Mouse (Mus musculus) frontal cortex, postnatal 14 days (tissue): ENCODE measurements around the gene Tox2.
A peak's percentile ranks its signal among the peaks of the same experiment; 100 is the strongest.

Experiments used
- DNase-seq, 2 experiments: peaks; one replicate each; pipeline ENCODE4 v3.0.0; 2022; ENCODE audit warnings: low spot score in 2 of 2

Tox2 gene

DNA sequence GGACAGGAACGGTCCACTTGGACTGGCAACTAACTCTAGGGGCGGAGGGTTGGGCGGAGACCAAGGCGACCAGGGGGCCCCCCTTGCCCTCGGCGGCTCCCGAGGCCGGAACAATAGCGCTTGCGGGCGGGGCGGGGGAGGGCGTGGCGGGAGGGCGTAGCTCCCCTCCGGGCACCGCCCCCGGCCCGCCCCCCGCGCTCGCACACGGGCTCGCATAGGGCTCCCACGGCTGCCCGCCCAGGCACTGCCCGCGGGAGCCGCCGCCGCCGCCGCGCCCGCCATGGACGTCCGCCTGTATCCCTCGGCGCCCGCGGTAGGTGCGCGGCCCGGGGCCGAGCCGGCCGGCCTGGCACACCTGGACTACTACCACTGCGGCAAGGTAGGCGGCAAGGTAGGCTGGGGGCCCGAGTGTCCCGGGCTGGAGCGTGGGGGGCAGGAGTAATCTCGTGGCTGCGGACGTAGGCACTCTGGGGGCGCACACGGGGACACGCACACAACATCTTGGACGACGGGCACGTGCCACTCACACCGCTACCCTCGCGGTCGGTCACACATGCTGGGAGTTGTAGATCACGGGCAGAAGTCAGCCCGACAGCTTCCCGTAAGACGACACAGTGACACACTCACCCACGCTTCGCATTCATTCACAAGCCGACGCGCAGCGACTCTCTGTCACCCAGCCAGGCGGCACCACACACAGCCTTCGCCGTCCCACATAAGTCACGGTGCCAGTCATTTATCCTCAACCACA is at the start of gene Tox2:
Gene Tox2 (plus strand): TSS at position 242 of the 751 bp plus-strand sequence.
- peak; percentile 46 to 59 for DNase-seq

DNA sequence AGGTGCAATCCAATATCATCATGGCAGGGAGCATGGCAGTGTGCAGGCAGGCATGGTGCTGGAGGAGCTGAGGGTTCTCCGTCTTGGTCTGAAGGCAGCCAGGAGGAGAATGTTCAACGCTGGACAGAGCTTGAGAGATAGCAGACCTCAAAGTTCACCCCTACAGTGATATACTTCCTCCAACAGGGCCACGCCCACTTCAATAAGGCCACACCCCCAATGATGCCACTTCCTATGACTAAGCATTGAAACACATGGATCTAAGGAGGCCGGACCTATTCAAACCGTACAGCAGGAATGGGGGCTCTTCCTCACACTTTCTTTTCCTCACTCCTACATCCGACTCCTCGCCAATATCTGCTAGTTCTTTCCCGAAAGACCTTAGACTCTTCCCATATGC is 48.3 kb upstream of the Tox2 start:
- DNase-seq = no peak

DNA sequence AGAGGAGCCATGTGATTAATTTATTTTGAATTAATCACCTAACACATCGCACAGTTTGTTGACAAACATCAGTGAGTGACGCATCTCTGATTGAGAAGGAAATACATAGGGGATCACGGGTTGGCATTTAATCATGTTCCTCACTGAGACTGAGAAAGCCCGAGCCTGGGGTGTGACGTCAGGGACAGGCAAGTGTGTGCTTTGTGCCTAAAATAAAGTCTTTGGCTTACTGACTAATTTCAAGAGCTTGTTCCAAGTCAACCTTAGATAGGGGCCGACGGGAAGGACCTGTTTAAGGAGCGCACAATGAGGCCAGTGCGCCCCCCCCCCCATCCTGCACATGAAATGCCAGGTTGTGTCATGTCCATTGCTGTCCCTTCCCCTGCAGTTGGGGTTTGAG is 43.9 kb upstream of the Tox2 start:
- no peak for DNase-seq

DNA sequence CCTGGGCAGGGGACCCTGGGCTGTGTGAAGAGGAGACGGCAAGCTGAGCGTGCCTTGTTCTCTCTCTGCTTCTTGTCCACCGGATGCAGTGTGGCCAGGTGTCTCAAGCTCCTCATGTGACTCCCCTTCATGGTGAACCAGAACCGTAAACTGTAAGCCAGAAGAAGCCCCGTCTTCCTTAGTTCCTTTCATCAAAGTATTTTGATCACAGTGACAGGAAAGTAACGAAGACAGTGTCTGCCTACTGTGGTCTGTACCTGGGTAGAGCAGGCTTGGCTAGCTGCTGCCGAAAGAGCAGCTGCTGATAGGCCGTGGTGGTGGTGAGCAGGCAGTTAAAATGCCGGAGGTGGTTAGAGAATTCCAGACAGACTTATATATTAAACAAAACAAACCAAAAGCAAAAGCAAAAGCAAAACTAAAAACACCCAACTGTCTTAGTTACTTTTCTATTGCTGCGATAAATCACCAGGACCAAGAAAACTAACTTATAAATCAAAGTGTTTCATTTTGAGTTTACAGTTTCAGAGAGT is 38.4 kb upstream of the Tox2 start:
- no peak for DNase-seq

DNA sequence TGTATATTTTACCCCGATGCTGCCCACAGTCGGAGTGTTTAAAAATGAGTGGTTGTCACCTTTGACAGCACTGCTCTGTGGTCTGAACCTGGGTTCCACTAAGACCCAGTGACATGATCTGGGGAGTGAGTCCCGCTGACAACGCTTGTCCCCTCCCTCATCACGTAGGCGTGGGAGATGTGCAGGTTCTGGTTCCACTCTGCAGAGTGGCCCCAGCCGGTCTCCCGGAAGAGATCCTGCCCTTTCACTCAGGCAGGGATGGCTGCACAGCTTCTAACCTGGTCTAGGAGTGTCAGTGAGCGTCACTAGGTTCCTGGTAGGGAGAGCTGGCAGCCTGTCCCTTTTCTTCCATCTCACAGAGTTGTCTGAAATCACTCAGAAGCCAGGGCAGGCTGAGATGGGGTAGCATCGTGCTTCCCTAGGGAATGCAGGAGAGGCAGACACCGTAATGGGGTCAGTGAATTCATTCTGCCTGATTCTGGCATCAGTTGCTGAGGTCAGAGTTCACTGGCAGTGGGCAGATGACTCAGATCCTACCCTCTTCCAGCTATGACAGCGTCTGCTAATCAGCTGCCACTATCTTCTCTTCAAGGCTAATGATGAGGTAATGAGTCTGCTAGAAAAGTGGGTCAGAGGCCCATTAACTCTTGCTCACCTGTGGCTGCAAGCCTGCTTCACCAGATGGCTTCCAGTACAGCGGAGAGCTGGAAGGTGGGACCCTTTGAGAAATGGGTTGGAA is 36.7 kb upstream of the Tox2 start:
- DNase-seq = no peak

DNA sequence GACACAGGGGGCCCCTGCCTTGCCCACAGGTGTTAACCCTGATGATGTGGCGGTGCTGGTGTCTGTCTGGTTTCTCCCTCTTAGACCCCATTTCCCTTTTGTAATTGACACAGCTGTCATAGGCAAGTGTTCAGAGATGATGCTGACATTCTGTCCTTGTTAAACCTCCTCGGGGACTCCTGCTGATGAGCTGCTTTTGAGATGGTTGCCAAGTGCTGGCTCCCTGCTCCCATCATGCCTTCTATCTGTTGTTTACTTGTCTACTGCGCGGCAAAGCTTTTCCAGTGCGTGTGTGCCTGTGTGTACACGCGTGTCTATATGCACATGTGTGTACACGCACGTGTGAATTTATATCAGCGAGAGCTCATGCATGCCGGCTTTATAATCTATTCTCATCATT is 31.0 kb upstream of the Tox2 start:
- DNase-seq = no peak

DNA sequence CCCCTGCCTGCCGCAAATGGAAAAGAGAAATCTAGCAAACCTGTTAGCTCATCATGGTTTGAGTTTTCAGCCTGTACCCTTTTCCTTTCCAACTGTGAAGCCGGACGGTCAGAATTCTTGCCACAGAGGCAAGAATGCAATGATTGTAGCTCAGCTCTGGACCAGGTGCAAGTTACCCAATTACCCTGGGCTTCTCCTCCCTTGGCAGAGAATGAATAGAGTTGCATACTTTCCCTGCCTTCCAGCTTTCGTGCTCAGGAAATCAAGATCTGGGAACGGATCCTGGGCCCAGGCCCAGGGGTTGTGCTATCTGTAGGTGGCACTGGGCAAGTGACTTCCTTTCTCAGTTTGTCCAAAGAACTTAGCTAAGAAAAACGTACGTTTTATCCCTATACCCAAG is 28.9 kb upstream of the Tox2 start:
- DNase-seq = no peak

DNA sequence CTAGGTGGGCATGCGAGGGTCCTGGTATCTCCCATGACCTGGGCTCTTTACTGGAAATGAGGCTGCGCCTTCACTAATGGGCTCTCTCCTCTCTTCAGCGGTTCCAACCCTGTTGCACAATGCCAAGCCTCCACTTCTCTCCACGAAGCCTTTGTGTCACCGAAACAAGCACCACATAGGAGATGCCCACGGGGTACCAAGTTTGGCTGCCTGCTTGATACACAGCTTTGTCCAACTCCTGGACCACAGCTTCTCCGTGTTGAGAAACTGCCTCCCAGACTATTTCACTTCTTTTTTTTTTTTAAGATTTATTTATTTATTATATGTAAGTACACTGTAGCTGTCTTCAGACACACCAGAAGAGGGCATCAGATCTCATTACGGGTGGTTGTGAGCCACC is 27.1 kb upstream of the Tox2 start:
- no peak for DNase-seq

DNA sequence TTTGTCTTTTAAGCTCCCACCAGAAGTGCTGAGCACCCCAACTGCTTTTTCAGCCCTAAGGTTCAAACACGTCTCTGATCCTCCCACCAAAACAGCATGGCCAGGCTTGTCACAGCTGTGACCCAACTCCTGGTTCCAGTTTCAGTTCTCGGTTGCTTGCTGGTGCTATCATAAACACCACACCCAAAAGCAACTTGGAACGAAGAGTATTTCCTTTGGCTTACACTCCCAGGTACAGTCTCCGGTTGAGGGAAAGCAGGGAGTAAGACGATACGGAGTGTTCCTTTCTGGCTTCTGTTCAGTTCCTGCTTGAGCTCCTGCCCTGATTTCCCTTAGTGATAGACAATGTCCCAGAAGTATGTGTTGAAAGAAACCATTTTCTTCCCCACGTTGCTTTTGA is 26.4 kb upstream of the Tox2 start:
- no peak for DNase-seq

DNA sequence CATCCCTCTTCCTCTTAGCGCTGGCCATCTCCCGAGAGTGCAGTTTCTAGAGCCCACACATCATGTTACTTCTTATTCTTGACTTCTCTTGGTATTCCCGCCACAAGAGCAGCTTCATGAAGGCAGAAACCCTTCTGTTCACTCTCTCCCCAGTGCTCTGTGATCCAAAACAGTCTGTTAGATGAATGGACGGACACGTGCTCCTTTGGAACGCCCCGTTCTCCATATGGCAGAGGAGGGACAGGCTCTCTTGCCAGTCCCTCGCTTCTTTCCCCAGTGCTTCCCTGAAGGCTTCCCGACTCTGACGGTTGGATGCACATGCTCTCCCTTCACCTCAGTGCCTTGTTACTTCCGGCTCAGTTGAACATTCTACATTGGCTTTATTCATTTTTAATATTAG is 15.4 kb upstream of the Tox2 start:
- no peak for DNase-seq

DNA sequence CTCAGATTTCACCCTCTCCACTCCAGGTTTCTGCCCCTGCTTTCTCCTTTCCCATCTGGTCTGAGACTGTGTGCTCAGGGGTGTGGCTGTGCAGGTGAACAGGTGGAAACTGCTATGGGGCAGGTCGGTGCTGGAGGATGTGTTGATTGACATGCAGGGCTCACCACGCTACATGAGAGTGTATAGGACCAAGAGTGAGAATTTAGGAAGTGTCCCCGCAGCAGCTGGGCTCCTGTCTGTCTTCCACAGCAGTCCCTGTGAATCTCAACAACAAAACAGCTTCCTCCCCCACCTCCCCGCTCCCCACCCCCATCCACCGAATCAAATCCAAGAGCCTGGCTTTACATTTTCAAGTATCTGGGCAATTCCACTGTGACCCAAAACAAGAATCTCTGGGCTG is 13.3 kb upstream of the Tox2 start:
- no peak for DNase-seq

DNA sequence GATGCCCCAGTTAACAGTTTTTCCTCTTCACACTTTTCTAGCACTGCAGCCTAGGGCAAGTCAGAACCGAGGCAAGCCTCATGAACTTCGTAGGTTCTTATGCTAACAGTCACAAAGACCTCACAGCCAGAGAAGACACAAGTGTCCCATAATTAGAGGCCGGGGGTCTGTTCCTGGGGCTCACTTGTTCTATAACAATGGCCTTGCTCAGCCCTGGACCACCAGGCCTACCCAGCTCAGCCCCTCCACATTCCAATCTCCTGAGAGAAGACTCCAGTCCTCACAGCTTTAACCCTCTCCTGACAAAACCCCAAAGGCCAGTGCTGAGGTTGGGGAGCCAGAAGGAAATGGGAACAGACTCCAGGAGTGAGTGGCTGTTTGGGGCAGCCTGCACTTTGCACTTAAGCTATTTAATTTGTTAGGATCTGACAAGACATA is 12.9 kb upstream of the Tox2 start:
- no peak for DNase-seq

DNA sequence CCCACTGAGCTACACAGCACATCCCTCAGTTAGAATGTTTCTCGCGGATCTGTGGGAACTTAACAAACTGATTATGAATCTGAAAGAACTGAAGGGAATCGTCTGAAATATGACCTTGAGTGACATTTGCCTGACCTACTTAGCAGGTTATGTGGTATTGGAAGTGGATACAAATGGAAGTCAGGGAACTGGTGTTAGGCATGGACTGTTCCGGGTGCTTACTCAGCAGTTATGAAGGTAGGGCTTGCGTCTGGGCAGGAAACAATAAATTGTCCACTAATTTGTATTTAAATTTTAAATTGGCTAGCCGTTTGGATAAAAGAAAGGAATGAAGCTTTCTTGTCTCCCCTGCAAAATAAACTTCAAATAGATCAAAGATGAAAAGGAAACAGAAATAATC is 10.4 kb upstream of the Tox2 start:
- DNase-seq = no peak

DNA sequence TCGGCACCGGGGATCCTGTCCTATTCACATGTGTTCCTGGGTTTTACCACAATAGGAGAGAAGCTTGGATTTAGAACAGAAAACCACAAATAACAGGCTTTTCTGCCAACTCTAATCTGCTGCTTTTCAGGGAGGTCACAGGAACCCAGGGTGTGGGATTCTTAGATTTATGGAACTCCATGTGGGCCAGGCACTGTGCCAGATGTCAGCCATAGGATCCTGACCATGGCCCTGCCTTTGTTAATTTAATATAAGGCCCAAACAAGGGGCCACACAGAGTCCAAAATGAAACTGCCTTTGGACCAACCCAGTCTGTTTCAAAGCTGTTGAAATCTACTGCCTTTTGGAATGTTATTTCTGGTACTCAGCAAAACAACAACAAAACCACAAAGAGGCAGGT is 8.9 kb upstream of the Tox2 start:
- no peak for DNase-seq

DNA sequence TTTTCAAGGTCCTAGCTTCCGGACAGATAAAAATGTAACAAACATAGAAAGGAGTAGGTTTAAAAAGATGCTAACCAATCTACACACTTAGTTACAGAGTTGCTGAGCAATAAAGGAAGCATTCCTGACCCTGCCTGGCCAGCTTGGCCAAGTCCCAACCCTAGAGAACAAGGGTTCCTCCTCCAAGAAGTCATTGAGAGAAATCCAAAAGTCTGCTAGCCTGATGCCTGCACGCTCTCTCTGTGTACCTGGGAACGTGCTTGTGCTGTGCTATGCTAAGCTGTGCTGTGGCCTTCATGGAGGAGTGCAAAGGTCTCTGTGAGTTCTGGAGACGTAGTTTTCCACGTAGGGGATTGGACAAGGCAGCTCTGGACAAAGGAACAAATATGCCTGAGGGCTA is 8.4 kb upstream of the Tox2 start:
- no peak for DNase-seq

DNA sequence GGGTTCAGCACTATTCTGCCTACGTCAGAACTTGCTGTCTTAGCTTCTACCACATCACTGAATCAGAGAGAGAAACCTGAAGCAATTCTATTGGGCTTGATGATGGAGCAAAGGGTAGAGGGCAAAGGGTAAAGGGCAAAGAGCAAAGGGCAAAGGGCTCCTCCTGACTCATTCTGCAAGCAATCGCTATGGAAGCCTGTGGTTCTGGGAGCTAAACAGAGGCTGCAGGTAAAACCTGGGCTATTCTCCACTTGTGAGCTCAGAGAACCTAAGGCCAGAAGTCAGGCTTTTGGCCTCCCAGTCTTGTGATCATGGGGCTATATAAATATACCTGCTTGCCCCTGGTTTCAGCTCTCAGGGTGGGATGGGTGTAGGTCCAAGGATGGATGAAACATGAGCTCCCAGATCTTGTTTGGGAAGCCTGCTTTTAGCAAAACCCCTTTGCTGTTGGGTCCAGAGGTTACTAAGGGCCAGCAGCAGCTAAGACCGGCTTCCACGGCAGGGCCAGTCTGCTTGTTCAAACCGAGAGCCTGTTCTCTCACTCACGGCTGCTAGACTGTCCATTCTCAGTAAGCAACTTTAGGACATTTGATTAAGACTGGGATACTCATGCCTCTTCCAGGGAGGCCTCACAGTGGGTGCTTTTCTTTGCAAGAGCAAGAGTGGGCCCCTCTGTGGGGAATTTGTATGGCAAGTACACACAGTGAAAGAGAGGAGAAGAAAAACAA is 7.7 kb upstream of the Tox2 start:
- DNase-seq = no peak

DNA sequence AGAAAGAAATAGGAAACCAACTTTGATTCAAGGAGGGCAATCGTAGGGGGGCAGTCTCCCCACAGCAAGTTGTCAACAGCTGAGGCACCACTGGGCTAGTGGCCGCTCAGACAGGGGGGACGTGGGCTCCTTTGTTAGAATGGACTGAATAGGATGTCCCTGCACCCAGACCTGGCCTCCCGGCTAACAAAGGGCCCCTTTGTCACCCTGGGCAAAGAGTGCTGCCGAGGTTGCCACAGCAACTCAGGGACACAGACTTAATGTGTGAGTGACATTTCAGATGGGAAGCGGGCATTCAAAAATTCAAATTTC is 7.1 kb upstream of the Tox2 start:
- no peak for DNase-seq

DNA sequence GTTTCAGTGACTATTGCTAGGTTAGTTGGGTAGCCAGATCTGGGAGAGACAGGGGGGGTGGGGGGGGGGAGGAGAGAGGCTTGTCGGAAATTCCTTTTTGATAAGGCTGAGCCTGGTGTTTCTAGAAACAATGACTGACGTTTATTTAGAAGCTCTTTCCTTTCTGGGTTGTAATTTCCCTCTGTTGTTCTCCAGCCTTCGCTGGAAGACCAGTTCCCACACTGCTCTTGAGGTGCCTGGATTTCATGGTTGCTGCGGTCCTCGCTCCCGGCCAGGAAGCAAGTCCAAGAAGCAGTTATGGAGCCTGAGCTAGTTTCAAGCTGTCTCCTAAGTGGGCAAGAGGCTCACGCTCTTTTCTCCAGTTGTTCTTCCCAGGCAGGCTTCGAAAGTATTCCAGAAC is 1.0 kb upstream of the Tox2 start:
- DNase-seq = no peak

DNA sequence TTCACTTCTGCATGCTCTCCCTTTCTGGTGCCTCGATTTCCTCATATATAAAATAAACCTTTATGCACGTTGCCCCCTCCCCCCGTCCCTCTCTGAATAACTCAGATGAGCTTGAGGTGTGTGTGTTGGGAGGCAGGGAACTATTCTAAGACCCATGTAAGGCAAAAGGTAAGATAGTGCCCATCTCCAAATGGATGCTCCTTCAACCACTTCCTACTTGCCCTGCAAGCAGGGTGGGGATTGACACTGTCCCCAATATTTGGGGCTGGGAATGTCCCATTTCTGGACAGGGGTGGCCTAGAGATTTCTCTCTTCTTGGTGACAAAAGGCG is 407 bp upstream of the Tox2 start:
- DNase-seq = no peak

DNA sequence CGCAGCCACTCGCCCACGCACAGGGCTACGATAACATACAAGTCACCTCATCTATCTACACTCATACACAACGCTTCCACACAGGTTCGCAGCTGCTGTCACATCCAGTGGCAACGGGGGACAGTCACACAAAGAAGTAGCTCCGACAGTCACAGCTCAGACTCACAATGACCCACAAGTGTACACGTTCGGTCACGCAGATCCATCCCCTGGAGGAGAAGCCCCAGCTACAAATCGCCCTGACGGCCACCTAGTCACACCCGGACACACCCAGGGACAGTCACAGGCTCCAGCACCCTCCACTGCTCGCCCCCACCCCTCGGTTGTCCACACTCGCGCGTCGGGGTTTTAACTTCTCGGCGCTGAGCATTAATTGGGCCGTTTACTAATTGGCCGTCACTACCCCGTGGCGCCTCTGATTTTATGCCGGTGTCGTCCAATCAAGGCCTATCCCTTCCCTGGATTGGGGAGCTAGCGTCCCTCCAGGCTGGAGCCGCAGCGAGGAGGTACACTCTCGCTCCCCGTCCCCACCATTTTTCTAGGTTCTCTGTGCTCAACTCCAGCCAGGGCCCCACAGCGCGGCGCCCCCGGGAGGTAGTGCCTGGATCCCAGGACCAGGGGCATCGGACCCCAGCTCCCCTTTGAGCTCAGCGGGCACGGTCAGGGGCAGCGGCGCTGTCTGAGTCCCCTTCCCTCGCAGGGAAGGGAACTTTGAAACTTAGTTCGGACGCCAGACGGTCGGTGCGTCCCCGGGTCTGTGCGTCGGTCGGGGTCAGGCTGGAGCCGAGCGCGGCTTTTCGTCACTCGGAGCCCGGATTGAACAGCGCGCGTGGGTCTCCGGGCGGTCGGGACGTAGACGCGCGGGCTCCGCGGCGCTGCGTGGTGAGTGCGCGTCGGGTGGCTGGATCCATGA is 966 bp downstream of the Tox2 start:
- DNase-seq = no peak

DNA sequence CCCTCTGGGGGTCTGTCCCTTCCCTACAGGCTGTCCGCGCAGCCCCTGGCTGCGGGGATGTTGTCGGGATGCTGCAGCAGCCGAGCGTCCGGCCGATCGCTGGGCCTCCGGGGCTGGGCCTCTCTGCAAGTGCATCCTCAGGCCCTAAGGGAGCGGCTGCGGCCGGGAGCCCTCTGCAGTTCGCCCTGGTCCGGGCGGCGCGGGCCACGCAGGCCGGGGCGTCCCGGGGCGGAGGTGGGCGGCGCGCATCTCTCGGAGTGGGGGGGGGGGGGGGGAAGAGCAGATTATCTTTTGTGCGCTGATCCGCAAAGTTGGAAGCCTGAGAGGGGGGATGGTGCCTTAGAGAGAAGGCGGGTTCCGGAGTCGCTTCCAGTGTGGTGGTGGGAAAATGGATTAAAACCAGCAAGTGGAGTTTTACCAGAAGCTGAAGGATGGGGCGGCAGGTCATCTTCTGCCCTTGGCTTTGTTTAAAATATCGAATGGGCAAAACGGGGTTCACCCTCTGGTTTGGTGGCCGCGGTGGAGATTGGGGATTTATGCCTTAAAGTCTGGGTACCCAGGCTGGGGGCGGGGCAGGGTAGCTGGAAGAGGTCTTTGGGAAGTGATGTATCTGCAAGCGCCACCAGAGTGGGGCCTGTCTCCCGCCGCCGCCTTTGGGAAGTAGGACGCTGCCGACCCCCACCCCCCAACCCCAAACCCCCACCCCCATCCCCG is 1.8 kb downstream of the Tox2 start:
- no peak for DNase-seq
